ENCODE assay signal across 23 mouse cellular contexts in genomic region chr12:44355116-44355515, GRCm38 (mm10). TPM values are rescaled to one million over a fixed set of nuclear protein-coding genes. Genes with fewer than 3 reads are reported as not detected.
"Had no signal": no experiment of that assay in that cellular context is flagged by ENCODE, and none has a peak within 500 bp of the region (broad histone marks: within the 10 kb centered on the region; RNA-seq: fewer than 3 reads in every experiment).

No protein-coding gene starts in this region.

- H3K9me3 ChIP-seq: limb, embryonic 12.5 days; limb, embryonic 15.5 days; megakaryocyte, embryonic 14.5 days; midbrain, embryonic 10.5 days; midbrain, embryonic 13.5 days; neural tube, embryonic 13.5 days had no signal

- H3K36me3 ChIP-seq: limb, embryonic 12.5 days; limb, embryonic 15.5 days; midbrain, embryonic 10.5 days; midbrain, embryonic 13.5 days; neural tube, embryonic 13.5 days had no signal

- H3K9ac ChIP-seq: limb, embryonic 12.5 days; limb, embryonic 15.5 days; liver, embryonic 14.5 days; liver, postnatal 0 days; lung, embryonic 14.5 days; midbrain, embryonic 13.5 days; neural tube, embryonic 13.5 days had no signal

- H3K27me3 ChIP-seq: limb, embryonic 12.5 days; limb, embryonic 15.5 days; megakaryocyte, embryonic 14.5 days; midbrain, embryonic 13.5 days; neural tube, embryonic 13.5 days had no signal

- ATAC-seq: liver, postnatal 0 days; lung, postnatal 0 days; midbrain, embryonic 13.5 days; midbrain, embryonic 16.5 days had no signal

- DNase-seq: kidney, postnatal 14 days; kidney, postnatal 4 days; left cerebral cortex, postnatal 4 days; liver, postnatal 0 days; lung, embryonic 14.5 days; right cerebral cortex, adult 18-20 months; right cerebral cortex, postnatal 14 days; right cerebral cortex, postnatal 4 days; thymus, adult 2 months; thymus, postnatal 14 days; thymus, postnatal 4 days had no signal

- H3K4me3 ChIP-seq: limb, embryonic 12.5 days; limb, embryonic 15.5 days; megakaryocyte, embryonic 14.5 days; midbrain, embryonic 10.5 days; midbrain, embryonic 13.5 days; myocyte; neural tube, embryonic 13.5 days had no signal

- H3K27ac ChIP-seq: limb, embryonic 12.5 days; limb, embryonic 15.5 days; liver, embryonic 14.5 days; midbrain, embryonic 10.5 days; midbrain, embryonic 13.5 days; neural tube, embryonic 13.5 days; stomach, postnatal 0 days had no signal

- H3K4me2 ChIP-seq: limb, embryonic 12.5 days; limb, embryonic 15.5 days; liver, embryonic 11.5 days; lung, embryonic 14.5 days; midbrain, embryonic 13.5 days; neural tube, embryonic 13.5 days had no signal

- H3K4me1 ChIP-seq: limb, embryonic 12.5 days; limb, embryonic 15.5 days; megakaryocyte, embryonic 14.5 days had no signal

RNA-seq across cellular contexts. Expression of gene Nrcam, which starts 26.4 kb away (rescaled TPM):
- polyA plus RNA-seq: liver, postnatal 0 days had no signal
